Mouse (Mus musculus) kidney, postnatal 14 days (tissue): Measurements from ENCODE around the gene Brf1.

ENCODE experiments used
- DNase-seq: peaks from one replicate; pipeline ENCODE4 v3.0.0; 2022; ENCODE audit warnings: mixed read lengths

Brf1 gene

DNA sequence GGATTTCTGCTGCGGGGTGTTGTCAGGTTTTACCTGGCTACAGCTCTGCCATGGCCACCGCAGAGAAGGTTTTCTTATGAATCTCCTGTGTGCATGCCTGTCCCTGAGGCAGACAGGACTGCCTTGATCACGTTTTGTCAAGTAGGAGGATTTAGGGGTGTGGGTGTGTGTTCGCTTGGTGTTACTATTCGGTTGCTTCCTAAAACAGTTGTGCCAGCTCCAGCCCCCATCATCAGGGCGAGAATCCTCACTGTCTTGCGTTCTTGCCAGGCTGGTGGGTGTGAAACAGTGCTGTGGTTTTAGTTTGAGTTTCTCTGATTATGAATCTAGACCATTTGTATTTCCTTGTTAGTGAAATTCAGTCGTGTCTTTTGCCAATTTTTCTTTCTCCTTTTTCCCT lies 16.5 kb upstream of the Brf1 start:
- no peak for DNase-seq

DNA sequence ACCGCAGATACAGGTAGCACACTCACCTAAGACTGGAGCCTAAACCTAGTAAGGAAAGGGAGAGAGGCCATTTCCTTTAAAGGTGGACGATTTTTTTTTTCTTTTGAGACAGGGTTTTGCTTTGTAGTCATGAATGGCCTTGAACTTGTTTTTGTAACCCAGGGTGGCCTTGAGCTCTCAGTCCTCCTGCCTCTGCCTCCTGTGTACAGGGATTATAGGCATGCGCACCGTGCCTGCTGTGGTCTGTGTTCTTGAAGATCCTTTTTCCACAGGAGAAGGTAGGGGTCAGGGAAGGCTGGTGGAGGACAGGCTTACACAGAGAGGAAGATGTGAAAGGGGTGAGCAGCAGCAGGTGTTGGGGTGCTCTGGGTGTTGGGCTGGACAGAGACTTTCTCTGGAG lies 15.5 kb upstream of the Brf1 start:
- DNase-seq: no peak

DNA sequence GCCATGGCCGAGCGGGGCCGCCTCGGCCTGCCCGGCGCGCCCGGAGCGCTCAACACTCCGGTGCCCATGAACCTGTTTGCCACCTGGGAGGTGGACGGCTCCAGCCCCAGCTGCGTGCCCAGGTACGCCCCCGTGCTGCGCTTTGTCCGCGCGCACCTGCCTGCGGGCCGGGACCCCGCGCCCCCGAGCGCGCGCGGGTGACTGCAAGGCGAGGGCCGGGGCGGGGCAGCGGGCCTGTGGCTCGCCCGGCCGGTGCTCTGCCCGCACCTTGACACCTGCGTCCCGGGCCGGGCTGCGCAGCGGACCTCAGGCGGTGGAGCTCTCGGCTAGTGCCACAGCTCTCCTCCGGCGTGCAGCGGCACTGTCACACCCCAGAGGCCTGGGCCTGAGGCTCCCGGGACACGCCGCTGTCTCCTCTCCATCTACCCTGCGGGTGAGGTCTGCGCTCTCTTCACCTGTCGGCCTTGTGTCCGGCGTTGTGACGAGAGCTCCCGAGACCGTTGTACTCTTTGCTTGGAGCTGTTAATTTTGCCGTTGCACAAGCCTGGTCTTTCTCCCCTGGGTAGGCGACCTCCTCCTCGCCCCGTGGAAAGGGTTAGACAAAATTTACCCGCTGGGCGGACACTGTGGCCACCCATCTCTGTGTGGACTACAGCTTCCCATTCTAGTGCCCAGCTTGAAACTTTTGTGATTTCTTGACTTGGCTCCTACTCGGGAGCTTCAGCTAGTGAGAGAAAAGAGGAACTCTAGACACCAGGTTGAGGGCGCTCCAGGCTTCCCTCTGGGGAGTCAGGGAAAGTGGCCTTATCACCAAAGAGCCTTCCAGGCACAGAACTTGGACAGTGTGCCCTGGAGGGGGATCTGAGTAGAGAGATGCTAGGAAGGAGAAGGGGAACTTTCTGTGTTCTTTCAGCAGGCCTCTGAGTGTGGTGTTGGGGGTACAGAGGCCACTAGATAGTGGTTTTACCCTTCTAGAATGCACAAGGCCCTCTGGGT lies 14.4 kb upstream of the Brf1 start:
- peak; percentile 70 for DNase-seq

DNA sequence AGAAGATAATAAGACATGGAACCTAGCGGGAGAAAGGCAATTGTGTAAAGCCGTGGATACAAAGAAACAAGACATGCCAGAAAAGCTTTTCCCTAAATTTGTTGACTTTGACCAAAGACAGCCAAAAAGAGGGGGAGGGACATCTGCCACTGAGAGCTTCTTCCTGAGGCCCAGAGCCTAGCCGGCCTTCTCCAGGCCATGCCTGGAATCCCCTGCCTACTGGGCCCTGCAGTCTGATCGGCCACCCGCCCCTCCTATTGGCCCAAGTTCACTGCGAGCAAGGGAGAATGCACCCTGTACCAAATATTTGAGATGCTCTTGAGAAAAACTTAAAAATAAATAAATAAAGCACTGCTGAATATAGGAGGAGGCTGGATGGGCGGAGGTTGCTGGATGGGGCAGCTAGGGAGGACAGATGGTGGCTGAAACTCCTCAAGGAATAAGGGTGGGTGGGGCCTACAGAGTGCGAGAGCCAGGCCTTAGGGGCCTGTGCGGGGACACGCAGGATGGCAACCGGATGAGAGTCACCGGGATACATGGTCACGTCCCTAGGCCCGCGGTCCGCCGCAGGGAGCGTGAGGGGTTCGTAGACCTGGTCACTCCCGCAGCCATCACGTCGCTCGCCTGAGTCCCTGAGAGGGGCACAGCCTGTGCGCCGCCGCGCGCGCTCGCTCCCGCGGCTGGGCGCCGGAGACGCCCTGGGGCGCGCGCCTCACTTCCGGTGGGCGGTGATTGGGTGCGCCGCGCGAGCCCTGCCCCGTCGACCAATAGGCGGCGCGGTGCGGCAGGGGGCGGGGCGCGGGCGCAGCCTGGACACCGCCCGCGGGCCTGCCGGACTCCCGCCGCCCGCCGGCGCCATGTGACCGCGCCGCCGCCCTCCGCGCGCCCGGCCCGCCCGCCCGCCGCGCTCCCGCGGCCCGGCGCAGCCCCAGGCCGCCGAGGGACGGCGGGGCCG lies 13.4 kb upstream of the Brf1 start, which contains the start of gene Pacs2:
Gene Pacs2 (plus strand): TSS at position 905 of the 955 bp plus-strand sequence.
- peak; percentile 98 for DNase-seq

DNA sequence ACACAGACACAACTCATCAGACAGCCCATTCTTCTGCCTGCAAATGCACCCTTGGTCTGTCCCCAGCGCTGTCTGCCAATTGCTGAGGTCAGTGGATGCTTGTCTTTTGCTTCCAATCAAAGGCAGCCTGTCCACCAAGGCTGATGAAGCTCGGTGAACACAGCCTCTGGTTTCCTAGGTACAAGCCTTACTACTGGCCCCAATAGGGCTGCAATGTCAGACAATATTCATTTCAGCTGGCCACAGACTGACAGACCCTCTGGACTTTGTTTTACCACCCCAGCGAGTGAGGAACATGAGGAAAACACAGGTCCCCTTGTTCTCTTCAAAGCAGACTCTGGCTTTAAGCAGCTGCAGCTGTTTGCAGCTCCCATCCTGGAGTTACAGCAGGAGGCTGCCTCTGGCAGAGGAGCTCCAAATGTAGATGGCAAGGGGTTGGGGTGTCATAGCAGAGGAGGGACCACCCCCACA lies 12.6 kb upstream of the Brf1 start:
- DNase-seq: no peak

GRCm38 (mm10) chr12:113012443-113012842 lies 11.9 kb upstream of the Brf1 start:
- DNase-seq: no peak

- peak; percentile 58 for DNase-seq
These were observed 11.3 kb upstream of the Brf1 start for GRCm38 (mm10) chr12:113011702-113012360.

GRCm38 (mm10) chr12:113004993-113005392 lies 4.5 kb upstream of the Brf1 start:
- peak; percentile 88 for DNase-seq

GRCm38 (mm10) chr12:113004011-113004410 lies 3.5 kb upstream of the Brf1 start:
- DNase-seq: no peak

DNA sequence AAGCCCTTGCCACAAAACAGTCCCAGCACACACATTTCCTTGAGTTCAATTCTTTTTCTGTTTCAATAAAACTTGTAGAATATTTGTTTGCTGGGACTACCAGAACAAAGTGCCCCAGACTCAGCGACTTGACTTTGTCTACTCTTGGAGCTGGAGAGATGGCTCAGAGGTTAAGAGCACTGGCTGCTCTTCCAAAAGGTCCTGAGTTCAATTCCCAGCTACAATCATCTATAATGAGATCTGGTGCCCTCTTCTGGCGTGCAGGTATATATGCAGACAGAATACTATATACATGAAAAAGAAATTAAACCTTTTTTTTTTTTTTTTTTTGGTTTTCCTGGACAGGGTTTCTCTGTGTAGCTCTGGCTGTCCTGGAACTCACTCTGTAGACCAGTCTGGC lies 2.2 kb upstream of the Brf1 start:
- no peak for DNase-seq

GRCm38 (mm10) chr12:113001133-113001474 lies 600 bp upstream of the Brf1 start:
- DNase-seq: no peak

GRCm38 (mm10) chr12:112999569-113000293 lies 773 bp downstream of the Brf1 start:
- no peak for DNase-seq

DNA sequence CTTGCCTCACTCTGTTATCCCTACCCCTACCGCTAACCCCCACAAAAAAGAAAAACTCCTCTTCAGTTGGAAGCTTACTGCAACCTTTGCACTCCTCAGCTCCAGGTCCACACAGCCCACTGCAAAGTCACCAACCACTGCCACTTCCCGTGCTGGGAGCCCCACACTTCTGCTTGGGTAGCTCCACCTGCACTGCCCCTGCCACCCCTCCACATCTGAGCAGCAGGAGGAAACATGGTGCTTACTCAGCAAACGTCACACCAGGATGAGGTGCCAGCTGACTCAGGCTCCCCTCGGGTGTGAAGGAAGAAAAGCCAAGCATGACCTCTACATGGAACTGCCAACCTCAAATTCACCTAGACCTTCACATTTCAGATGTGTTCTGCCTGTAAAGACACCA lies 6.4 kb downstream of the Brf1 start:
- peak; percentile 33 for DNase-seq

- no peak for DNase-seq
These were observed 9.1 kb downstream of the Brf1 start for GRCm38 (mm10) chr12:112991444-112991843.

GRCm38 (mm10) chr12:112990706-112991405 lies 9.6 kb downstream of the Brf1 start:
- no peak for DNase-seq

DNA sequence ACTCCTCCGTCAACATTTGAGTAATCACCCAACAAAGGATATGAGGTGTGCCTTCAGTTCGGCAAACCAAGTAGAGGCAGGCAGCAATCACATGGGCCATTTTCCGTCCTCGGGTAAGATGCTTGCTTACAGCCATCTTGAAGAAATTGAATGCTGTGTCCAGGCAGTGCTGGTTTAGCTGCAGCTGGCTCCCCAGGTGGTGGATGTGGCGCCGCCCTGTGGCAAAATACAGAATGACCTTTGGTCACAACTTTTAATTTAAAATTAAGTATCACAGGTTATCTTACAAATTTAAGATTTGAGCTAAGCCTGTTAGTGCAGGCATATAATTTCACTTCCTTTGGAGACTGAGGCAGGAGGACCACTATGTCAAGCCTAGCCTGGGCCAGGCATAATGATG lies 12.6 kb downstream of the Brf1 start:
- DNase-seq: no peak

DNA sequence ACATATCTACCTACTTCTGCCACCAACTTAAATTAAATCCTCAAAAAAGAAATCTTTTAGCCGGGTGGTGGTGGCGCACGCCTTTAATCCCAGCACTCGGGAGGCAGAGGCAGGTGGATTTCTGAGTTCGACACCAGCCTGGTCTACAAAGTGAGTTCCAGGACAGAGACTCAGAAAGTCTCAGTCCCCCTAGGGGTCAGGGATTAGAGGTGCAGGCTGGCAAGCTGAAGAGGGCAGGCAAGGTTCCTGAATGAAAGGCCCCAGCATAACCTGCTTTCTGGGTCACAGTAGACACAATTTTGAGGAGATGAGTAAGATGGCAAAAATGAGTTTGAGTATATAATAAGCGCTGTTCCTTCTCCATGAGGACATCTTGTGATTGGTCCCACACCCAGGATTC lies 15.2 kb downstream of the Brf1 start:
- no peak for DNase-seq

DNA sequence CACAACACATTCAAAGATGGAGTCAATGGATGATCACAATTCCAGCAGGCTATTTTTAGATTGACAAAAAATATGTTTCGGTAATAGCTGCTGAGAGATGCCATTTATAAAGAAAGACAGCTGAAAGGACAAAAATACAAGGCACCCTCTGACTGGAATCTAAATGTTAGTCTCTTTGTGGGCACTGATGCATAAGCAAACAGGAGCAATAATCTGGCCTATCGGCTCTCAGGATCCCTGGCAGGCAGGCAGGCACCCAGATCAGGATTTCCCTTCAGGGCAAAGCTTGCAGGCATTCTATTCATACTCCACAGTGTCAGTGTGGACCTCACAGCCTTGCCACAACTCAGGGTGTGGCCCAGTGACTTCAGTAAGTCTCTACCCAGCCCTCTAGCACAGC lies 18.5 kb downstream of the Brf1 start:
- no peak for DNase-seq

- no peak for DNase-seq
These were observed 23.3 kb downstream of the Brf1 start for GRCm38 (mm10) chr12:112977156-112977555.

DNA sequence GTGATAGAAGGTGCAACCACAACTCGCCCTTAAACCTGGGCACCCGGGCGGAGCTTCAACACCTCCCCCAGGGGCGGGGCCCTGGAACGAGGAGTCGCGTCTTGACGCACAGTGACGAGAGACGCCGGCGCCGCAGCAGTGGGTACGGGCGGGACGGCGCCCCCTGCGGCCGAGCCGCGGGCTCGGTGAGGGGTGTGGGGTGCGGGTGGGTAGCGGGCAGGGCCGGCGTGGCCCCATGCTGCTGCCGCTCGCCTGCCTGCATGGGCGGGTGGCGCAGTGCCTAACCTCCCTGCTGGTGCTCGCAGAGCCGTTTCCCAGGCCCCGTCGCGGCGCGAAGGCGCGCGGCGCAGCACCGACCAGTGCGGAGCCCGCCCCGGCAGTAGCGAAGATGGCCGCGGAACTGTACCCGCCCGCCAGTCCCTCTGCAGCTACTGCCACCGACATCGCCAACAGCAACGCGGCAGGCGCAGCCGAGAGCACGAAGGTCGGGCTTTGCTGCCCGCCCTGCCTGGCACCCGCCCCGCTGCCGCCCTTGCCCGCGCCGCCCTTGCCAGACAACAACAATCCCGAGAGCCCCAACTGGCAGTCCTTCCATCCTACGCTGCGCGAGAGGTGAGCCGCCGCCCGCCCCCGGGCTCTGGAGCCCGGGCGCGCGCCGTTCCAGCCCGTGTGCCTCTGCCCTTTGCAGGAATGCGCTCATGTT lies 24.0 kb downstream of the Brf1 start, which contains the start of gene Btbd6:
Gene Btbd6 (plus strand): TSS at position 112 of the 703 bp plus-strand sequence.
- DNase-seq: peak; percentile 95

GRCm38 (mm10) chr12:112974736-112975135 lies 25.8 kb downstream of the Brf1 start:
- no peak for DNase-seq
